14 mouse cellular contexts compared by ENCODE assay signal in the genomic region with DNA sequence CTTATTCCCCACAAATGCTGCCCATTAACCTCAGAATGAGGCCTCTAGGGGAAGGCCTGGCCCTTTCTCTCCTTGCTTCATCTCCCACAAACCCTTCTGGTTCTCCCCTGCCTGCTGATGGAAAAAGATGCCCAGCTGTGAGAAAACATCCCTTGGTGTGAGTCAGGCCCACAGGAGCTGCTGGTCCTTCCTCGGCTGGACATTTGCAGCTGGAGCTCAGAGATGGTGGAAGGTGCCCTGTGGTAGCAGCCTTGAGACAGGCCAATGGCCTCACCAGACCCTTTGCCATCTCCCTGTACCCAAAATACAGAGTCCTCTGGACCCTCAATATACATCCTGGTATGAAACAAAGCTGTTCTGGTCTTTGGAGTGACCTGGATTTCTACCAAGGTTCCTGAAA.
"Had no signal": no experiment of that assay in that cellular context is flagged by ENCODE, and none has a peak within 500 bp of the region (broad histone marks: within the 10 kb centered on the region; RNA-seq: fewer than 3 reads in every experiment).

No protein-coding gene starts in this region.

- H3K4me3 ChIP-seq: lung, embryonic 15.5 days; megakaryocyte, embryonic 14.5 days; midbrain, embryonic 12.5 days; midbrain, embryonic 15.5 days; neural tube, embryonic 12.5 days; stomach, embryonic 15.5 days had no signal

- DNase-seq: liver, postnatal 0 days; lung, adult 2 months; lung, postnatal 14 days; lung, postnatal 36 days; right cerebral cortex, postnatal 14 days had no signal

- H3K9me3 ChIP-seq: lung, embryonic 15.5 days; midbrain, embryonic 12.5 days; midbrain, embryonic 15.5 days; neural tube, embryonic 12.5 days; stomach, embryonic 15.5 days had no signal

- H3K4me2 ChIP-seq: lung, embryonic 15.5 days; midbrain, embryonic 12.5 days; midbrain, embryonic 15.5 days; neural tube, embryonic 12.5 days; stomach, embryonic 15.5 days had no signal

- H3K9ac ChIP-seq: liver, postnatal 0 days; lung, embryonic 15.5 days; midbrain, embryonic 12.5 days; midbrain, embryonic 15.5 days; neural tube, embryonic 12.5 days; stomach, embryonic 15.5 days had no signal

- H3K27me3 ChIP-seq: lung, embryonic 15.5 days; midbrain, embryonic 12.5 days; midbrain, embryonic 15.5 days; neural tube, embryonic 12.5 days; stomach, embryonic 15.5 days had no signal

- H3K36me3 ChIP-seq: lung, embryonic 15.5 days; midbrain, embryonic 15.5 days had no signal

- H3K4me1 ChIP-seq: lung, embryonic 15.5 days; megakaryocyte, embryonic 14.5 days; midbrain, embryonic 12.5 days; midbrain, embryonic 15.5 days; neural tube, embryonic 12.5 days; stomach, embryonic 15.5 days had no signal

- ATAC-seq: liver, postnatal 0 days; lung, postnatal 0 days; midbrain, embryonic 15.5 days had no signal

- H3K27ac ChIP-seq: lung, embryonic 15.5 days; macrophage; midbrain, embryonic 12.5 days; midbrain, embryonic 15.5 days; neural tube, embryonic 12.5 days; stomach, embryonic 15.5 days; stomach, postnatal 0 days had no signal
